Mouse (Mus musculus) thymus, adult 2 months (tissue): ENCODE results near the gene Nr2c1. TPM values are rescaled to one million over a fixed set of nuclear protein-coding genes. Genes with fewer than 3 reads are reported as not detected.

ENCODE experiments used
- DNase-seq: peaks from one replicate; pipeline ENCODE4 v3.0.0; 2021
- H3K27ac ChIP-seq: fragments of 200-500 bp; 2 replicates; pipeline ENCODE4 v1.5.1; 2012; ENCODE audit warnings: low read length, control low read depth; ENCODE audit not compliant: control insufficient read depth, insufficient read depth
- H3K27me3 ChIP-seq: fragments of 200-500 bp; 2 replicates; pipeline ENCODE4 v1.6.1; 2012; ENCODE audit warnings: mild to moderate bottlenecking, low read length, moderate library complexity, mixed read lengths; ENCODE audit not compliant: control insufficient read depth, insufficient read depth
- H3K36me3 ChIP-seq: fragments of 200-500 bp; 2 replicates; pipeline ENCODE4 v1.6.1; 2012; ENCODE audit warnings: mild to moderate bottlenecking, low read length, moderate library complexity; ENCODE audit not compliant: control insufficient read depth, insufficient read depth
- H3K4me1 ChIP-seq: fragments of 200-500 bp; replicated peaks from 2 replicates; pipeline ENCODE4 v1.6.1; 2012; ENCODE audit warnings: low read length; ENCODE audit not compliant: control insufficient read depth, insufficient read depth
- H3K4me3 ChIP-seq: fragments of 200-500 bp; 2 replicates; pipeline ENCODE4 v1.5.1; 2012; ENCODE audit warnings: mild to moderate bottlenecking, low read length, control low read depth, moderate library complexity; ENCODE audit not compliant: control insufficient read depth, insufficient read depth
- CTCF ChIP-seq: fragments of 200-500 bp; IDR thresholded peaks from 2 replicates; pipeline ENCODE4 v1.5.1; 2012; ENCODE audit warnings: mild to moderate bottlenecking, control low read depth, low read length, moderate library complexity, borderline replicate concordance; ENCODE audit not compliant: control insufficient read depth, poor library complexity, insufficient read depth; ENCODE audit errors: extremely low read depth
- POLR2A ChIP-seq: fragments of 200-500 bp; IDR thresholded peaks from 2 replicates; pipeline ENCODE4 v1.6.1; 2012; ENCODE audit warnings: mild to moderate bottlenecking, low read length, control low read depth, moderate library complexity; ENCODE audit not compliant: control insufficient read depth, poor library complexity, insufficient read depth; ENCODE audit errors: extremely low read depth
- WGBS: fragments of 180-500 bp; shearing (Covaris S2); methylation state at CpG from one replicate; pipeline ENCODE4 v1.1.7; 2018; 5-methylcytosine and 5-hydroxymethylcytosine counted together
- polyA plus RNA-seq: library from polyadenylated mRNA; depleted of rRNA; stranded (reverse); fragments of >200 nt; gene quantifications from 2 replicates; pipeline ENCODE4 v1.2.3, GENCODE M21; 2012

The Nr2c1 gene
- polyA plus RNA-seq, 1 experiment, result 3.3 TPM

DNA sequence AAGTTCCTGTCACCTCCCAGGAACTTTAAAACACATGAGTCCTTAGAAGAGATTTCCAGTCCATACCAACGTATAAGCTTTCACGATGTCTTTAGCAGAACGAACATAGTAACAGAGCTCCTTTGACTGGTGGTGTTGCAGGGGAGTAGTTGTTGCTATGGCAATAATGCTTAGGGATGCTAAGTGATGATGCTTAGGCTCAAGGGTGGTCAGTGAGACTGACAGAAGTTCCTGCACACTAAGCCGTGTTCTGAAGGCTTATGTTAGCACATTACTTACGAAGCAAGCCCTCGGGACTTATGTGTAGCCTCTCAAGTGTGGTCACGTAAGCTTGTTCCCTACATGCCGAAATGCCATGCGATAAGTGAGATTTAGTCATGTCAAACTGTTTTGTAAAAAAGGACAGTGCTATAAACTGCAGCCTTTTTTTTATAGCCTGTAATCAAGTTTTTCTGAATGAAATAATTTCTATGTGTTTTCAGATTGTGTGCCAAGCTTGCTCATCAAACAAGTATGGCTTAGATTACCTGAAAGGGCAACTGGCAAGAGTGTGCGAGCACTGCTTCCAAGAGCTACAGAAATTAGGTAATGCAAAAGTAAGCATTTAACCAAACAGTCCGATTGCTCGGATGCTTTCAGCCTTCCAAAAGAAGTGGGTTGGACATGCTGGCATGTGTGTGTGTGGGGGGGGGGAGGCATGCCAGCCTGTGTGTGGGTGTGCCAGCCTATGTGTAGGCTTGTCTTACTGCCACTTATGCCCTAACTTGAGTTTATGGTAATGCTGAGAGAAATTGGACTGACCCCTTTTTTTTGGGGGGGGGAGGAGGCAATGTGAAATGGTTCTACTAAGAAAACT is 13.1 kb upstream of the Nr2c1 start:
- WGBS, result 96% methylated on average over 12 of the region's 12 CpGs
- no peak for DNase-seq

DNA sequence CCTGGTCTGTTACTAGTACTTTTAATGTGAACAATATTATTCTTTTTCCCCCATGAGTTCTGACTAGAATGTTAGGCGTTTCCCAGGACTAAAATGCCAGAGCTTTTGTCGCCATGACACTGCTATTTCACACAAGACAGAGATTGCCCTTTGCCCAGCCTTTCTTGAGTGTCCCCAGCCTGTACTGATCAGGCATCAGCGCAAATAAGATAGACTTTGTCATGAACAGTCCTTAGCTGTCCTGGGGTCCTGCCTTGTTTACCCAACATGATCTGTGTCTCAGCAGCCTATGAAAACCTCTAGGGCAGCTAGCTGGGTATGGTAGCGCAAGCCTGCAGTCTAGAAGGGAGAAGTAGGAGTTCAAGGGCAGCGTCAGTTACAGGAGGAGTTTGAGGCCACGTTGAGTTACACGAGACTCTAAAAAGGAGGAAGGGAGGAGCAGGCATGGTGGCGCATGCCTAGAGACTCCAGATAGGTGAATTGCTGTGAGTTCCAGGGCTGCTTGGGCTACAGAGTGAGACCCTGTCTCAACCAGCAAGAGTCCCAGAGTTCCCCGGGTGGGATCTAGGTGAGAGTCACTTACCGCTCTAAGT is 8.8 kb upstream of the Nr2c1 start:
- TF ChIP-seq CTCF (no peak), POLR2A (no peak)
- Histone ChIP-seq H3K36me3 (no peaks in the 10 kb centered on the region), H3K4me1 (no peaks in the 10 kb centered on the region), H3K27ac (no peak overlapping the region), H3K4me3 (no peak overlapping the region), H3K27me3 (no peaks in the 10 kb centered on the region)
- DNase-seq, result no peak
- 80% methylated on average over 10 of the region's 10 CpGs for WGBS

More for the DNA sequence above, 13.1 kb upstream of the Nr2c1 start:
- H3K36me3 ChIP-seq, result no peaks in the 10 kb centered on the region
- no peak overlapping the region for H3K4me3 ChIP-seq
- no peaks in the 10 kb centered on the region for H3K27me3 ChIP-seq
- no peak for TF ChIP-seq CTCF
- no peak for TF ChIP-seq POLR2A
- no peaks in the 10 kb centered on the region for H3K4me1 ChIP-seq
- H3K27ac ChIP-seq, result no peak overlapping the region

DNA sequence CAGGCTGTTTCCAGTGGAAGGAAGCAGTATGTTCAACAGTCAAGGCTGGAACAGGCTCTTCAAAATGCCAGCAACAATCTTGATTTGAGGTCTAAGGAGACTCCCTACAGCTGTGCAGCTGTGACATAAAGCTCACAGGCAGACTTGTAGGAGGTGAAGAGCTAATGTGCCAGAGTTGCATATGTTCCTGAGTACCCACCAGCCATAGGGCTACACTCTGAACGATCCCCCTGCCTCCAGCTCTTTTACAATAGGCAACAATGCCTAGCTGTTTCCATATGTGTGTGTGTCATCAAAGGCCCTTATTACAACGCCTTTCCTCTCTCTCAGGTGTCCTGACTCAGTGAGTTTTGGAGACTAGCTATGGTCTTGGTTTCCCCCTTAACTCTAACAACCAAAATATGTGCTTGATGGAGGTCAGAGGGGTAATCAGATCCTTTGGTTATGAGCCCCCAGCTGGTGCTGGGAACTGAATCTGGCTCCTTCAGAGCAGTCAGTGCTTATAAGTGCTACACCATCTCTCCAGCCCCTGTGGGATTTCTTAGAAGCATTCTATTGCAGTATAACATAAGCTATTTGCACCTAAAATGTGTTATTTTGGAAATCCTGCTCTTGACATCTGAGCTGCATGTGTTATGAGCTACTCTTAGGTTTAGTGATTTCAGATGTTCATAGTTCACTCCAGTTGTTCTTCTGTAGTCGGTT is 7.4 kb upstream of the Nr2c1 start:
- H3K4me1 ChIP-seq, result no peaks in the 10 kb centered on the region
- no peaks in the 10 kb centered on the region for H3K36me3 ChIP-seq
- TF ChIP-seq CTCF, result no peak
- no peak for TF ChIP-seq POLR2A

DNA sequence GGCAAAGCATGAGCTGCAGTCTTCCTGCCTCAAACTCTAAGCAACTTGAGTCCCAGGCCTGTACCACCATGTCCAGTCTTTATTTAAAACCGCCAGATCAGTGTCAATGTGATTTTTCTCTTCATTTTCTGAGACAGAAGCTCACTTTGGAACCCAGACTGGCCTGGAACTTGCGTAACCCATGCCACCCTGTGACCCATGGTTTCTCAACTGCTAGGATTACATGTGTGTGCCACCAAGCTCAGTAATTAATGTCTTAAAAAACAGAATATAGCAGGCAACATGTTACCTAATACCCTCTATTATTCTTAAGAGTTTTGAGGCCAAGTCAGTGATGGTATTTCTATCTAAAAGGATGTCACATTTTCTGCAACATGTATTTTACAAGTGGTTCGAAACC is 5.4 kb upstream of the Nr2c1 start:
- 97% methylated on average over 3 of the region's 3 CpGs for WGBS
- Histone ChIP-seq H3K27me3 (no peaks in the 10 kb centered on the region), H3K27ac (no peak overlapping the region), H3K4me3 (no peak overlapping the region), H3K36me3 (no peaks in the 10 kb centered on the region), H3K4me1 (no peaks in the 10 kb centered on the region)
- no peak for DNase-seq
- TF ChIP-seq POLR2A (no peak), CTCF (no peak)

More for the DNA sequence above, 7.4 kb upstream of the Nr2c1 start:
- no peak for DNase-seq
- Histone ChIP-seq H3K4me3 (no peak overlapping the region), H3K27me3 (no peaks in the 10 kb centered on the region), H3K27ac (no peak overlapping the region)
- WGBS, result 92% methylated on average over 3 of the region's 3 CpGs

DNA sequence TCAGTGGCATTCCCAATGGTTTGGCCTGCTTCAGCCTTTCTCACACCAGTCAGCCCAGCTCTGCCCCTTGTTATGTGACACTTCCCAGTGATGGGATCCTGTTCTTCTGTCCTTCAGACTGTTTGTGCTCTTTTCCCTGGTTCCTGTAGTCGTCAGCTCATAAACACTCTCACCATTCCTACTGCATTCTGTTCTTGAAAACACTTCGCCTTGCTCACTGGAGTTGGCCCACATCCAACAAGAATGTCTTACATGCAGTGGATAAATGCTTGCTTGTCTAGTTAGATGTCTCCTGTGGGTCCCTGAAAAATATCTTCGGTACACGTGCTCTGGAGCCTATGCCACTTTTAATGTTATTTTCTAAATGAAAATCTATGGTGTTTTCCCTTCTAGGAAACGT is 3.2 kb upstream of the Nr2c1 start:
- 84% methylated on average over 5 of the region's 5 CpGs for WGBS
- no peaks in the 10 kb centered on the region for H3K4me1 ChIP-seq
- TF ChIP-seq CTCF (no peak), POLR2A (no peak)
- no peak for DNase-seq
- H3K36me3 ChIP-seq, result no peaks in the 10 kb centered on the region
- no peaks in the 10 kb centered on the region for H3K27me3 ChIP-seq
- H3K4me3 ChIP-seq, result no peak overlapping the region
- H3K27ac ChIP-seq, result no peak overlapping the region

DNA sequence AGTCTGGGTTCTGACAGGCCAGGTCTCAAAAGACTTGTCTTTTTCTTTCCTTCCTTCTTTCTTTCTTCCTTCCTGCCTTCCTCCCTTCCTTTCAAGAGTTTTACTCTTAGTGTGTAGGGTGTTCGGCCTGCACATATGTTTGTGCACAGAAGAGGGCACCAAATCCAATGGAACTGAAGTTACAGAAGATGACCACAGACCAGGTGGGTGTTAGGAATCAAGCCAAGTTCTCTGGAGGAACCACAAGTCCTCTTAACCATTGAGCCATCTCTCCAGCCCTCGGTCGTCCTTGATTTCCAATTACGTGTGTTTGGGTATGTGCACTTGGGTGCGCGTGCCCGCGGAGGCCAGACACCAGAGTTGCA is 450 bp upstream of the Nr2c1 start:
- H3K27me3 ChIP-seq, result no peaks in the 10 kb centered on the region
- 0 out of 2 replicates have a peak, but pooled peaks cover 1% of the 10 kb centered on the region for H3K4me1 ChIP-seq
- H3K36me3 ChIP-seq, result no peaks in the 10 kb centered on the region
- no peak for TF ChIP-seq POLR2A
- no peak for TF ChIP-seq CTCF
- no peak overlapping the region for H3K27ac ChIP-seq
- peak overlapping the region; percentile 86 for H3K4me3 ChIP-seq
- DNase-seq, result no peak
- WGBS, result 5% methylated on average over 8 of the region's 8 CpGs
